Comparison of ENCODE assay signal across 8 mouse cellular contexts in genomic region chr1:36919728-36920127, GRCm38 (mm10). TPM values are rescaled to one million over a fixed set of nuclear protein-coding genes. Genes with fewer than 3 reads are reported as not detected.
DNase-seq lines count a peak whose midpoint lies in the region; ATAC-seq and TF ChIP-seq lines count a peak whose summit lies in the region.

No protein-coding gene starts in this region.

- no peak overlapping the region for H3K4me2 ChIP-seq in hindbrain, postnatal 0 days (ENCODE audit: low read depth, low read length)
- H3K4me2 ChIP-seq in hindbrain, embryonic 11.5 days (replicated peaks; ENCODE audit: low read depth, low read length), result no peak overlapping the region

- peaks cover 25% of the 10 kb centered on the region; the same call in 1 of the 2 replicates for H3K4me1 ChIP-seq in hindbrain, postnatal 0 days (ENCODE audit: insufficient read depth, low read length)
- H3K4me1 ChIP-seq in hindbrain, embryonic 11.5 days (replicated peaks; ENCODE audit: control insufficient read depth, insufficient read depth, low read length), result no peaks in the 10 kb centered on the region; the same call in 1 of the 2 replicates

- TF ChIP-seq CTCF in hindbrain, postnatal 0 days (IDR thresholded peaks at IDR 0.05; ENCODE audit: low read depth), result no peak

- no peak for DNase-seq in hindbrain, postnatal 0 days (ENCODE audit: low spot score)
- DNase-seq in hindbrain, embryonic 11.5 days (ENCODE audit: low spot score), result no peak
- DNase-seq in T-cell, adult 2 months (ENCODE audit: low spot score), result peak; percentile 55
- DNase-seq in induced T-regulatory cell, adult 2 months (ENCODE audit: low read depth), result peak; percentile 75
- DNase-seq in spleen, postnatal 4 days (ENCODE audit: low spot score in 2 of 2), result peak; percentile 75 to 80
- no peak for DNase-seq in urinary bladder, adult 2 months (ENCODE audit: low spot score)
- DNase-seq in cerebellum, postnatal 10 days, result no peak
- DNase-seq in gastrocnemius, postnatal 14 days, result no peak

- H3K9me3 ChIP-seq in hindbrain, postnatal 0 days (ENCODE audit: low read length), result no peaks in the 10 kb centered on the region
- no peaks in the 10 kb centered on the region for H3K9me3 ChIP-seq in hindbrain, embryonic 11.5 days (ENCODE audit: control insufficient read depth, low read length)

- intact Hi-C loops in gastrocnemius, postnatal 14 days (cut with DNase I; ENCODE audit: low total_unique reads), result loop anchor here (10.0 kb wide), 1 partner anchor 215 kb away; no protein-coding TSS in a partner anchor

- no peak overlapping the region for H3K4me3 ChIP-seq in hindbrain, postnatal 0 days (ENCODE audit: low read length)
- H3K4me3 ChIP-seq in hindbrain, embryonic 11.5 days (ENCODE audit: low read depth, low read length), result no peak overlapping the region

- no peak overlapping the region for H3K9ac ChIP-seq in hindbrain, postnatal 0 days (replicated peaks; ENCODE audit: low read length)
- H3K9ac ChIP-seq in hindbrain, embryonic 11.5 days (ENCODE audit: low read depth, low read length), result no peak overlapping the region

- H3K36me3 ChIP-seq in hindbrain, postnatal 0 days (ENCODE audit: insufficient read depth, low read length), result no peaks in the 10 kb centered on the region
- H3K36me3 ChIP-seq in hindbrain, embryonic 11.5 days (ENCODE audit: control insufficient read depth, insufficient read depth, low read length), result no peaks in the 10 kb centered on the region

- no peak for ATAC-seq in hindbrain, postnatal 0 days
- no peak for ATAC-seq in hindbrain, embryonic 11.5 days (ENCODE audit: low FRiP score)

- H3K27me3 ChIP-seq in hindbrain, postnatal 0 days (ENCODE audit: insufficient read depth, low read length), result no peaks in the 10 kb centered on the region
- no peaks in the 10 kb centered on the region for H3K27me3 ChIP-seq in hindbrain, embryonic 11.5 days (ENCODE audit: control insufficient read depth, insufficient read depth, low read length)

- peak overlapping the region; percentile 41; the same call in 1 of the 2 replicates for H3K27ac ChIP-seq in hindbrain, postnatal 0 days
- H3K27ac ChIP-seq in hindbrain, embryonic 11.5 days (ENCODE audit: low read depth, low read length), result no peak overlapping the region; the same call in 1 of the 2 replicates

- 79% methylated on average over 1 of the region's 1 CpGs for WGBS in hindbrain, postnatal 0 days
- WGBS in hindbrain, embryonic 11.5 days, result 76% methylated on average over 1 of the region's 1 CpGs

RNA-seq across cellular contexts. Expression of gene Tmem131, which starts 23.7 kb away (rescaled TPM):
- total RNA-seq in hindbrain, postnatal 0 days (2014; rRNA removed), result 21.5 and 22.9 TPM in 2 replicates
- polyA plus RNA-seq in hindbrain, postnatal 0 days (2015; fragmentation: Nextera tagmentation; extraction: Ambion mirVana), result 8.0 and 8.9 TPM in 2 replicates
- 15.9 and 17.9 TPM in 2 replicates for polyA plus RNA-seq in hindbrain, embryonic 11.5 days (2014; fragmentation: Nextera tagmentation; extraction: Ambion mirVana)
- 15.0 and 26.4 TPM in 2 replicates for polyA plus RNA-seq in urinary bladder, adult 2 months (2012; rRNA removed)
- total RNA-seq in gastrocnemius, postnatal 14 days (2021), result 10 to 100 TPM; 25.2 to 30.5 TPM

Comparison
In these comparisons a context has a peak if more than half of its experiments do, and no peak if none do; other contexts are left out.
1. DNase-seq: peak in T-cell, adult 2 months (single experiment), induced T-regulatory cell, adult 2 months (single experiment) and spleen, postnatal 4 days (2 of 2); none in hindbrain, postnatal 0 days (single experiment), hindbrain, embryonic 11.5 days (single experiment), urinary bladder, adult 2 months (single experiment), cerebellum, postnatal 10 days (0 of 2) and gastrocnemius, postnatal 14 days (single experiment).